Mouse (Mus musculus) heart, adult 2 months (tissue): Measurements from ENCODE around the gene Pakap.

Source experiments
- CTCF ChIP-seq: fragments of 200-600 bp; IDR thresholded peaks from 2 replicates; pipeline ENCODE4 v1.8.1; 2022; ENCODE audit warnings: antibody characterized with exemption, mild to moderate bottlenecking, moderate library complexity
- EP300 ChIP-seq: fragments of 200-500 bp; IDR thresholded peaks from 2 replicates; pipeline ENCODE4 v1.6.1; 2011; ENCODE audit warnings: low read depth, low read length, control low read depth; ENCODE audit not compliant: insufficient read depth
- POLR2A ChIP-seq: fragments of 200-500 bp; IDR thresholded peaks from 2 replicates; pipeline ENCODE4 v1.6.1; 2011; ENCODE audit warnings: mild to moderate bottlenecking, low read depth, low read length, control low read depth; ENCODE audit not compliant: insufficient read depth

GRCm38 (mm10) chr4:57762424-57762823 lies 194.4 kb downstream of the Pakap start:
- TF ChIP-seq CTCF: no peak
- no peak for TF ChIP-seq EP300
- TF ChIP-seq POLR2A: no peak
